29 mouse cellular contexts compared by ENCODE assay signal in genomic region chr5:72850926-72851673, GRCm38 (mm10). TPM values are rescaled to one million over a fixed set of nuclear protein-coding genes. Genes with fewer than 3 reads are reported as not detected.
DNase-seq lines count a peak whose midpoint lies in the region; ATAC-seq and TF ChIP-seq lines count a peak whose summit lies in the region.
"Had no signal": no experiment of that assay in that cellular context is flagged by ENCODE, and none has a peak within 500 bp of the region (broad histone marks: within the 10 kb centered on the region; RNA-seq: fewer than 3 reads in every experiment).

No protein-coding gene starts in this region.

- DNase-seq in heart, adult 9 months (ENCODE audit: low spot score in 2 of 2), result no peak
- no peak for DNase-seq in frontal cortex, postnatal 10 days (ENCODE audit: low spot score in 2 of 2)
- DNase-seq: adrenal gland, postnatal 25 days; cerebellum, adult 2 months; cerebellum, postnatal 14 days; gastrocnemius, postnatal 25 days; kidney, adult 2 months; kidney, postnatal 4 days; lung, embryonic 14.5 days; lung, postnatal 14 days; right cerebral cortex, postnatal 25 days; thymus, postnatal 14 days had no signal

- no peak overlapping the region for H3ac ChIP-seq in myocyte (ENCODE audit: control insufficient read depth, insufficient read length)

- ATAC-seq in heart, embryonic 11.5 days (replicated peaks; ENCODE audit: insufficient number of reproducible peaks, low FRiP score, low TSS enrichment), result no peak
- no peak for ATAC-seq in megakaryocyte, adult 5-6 weeks (ENCODE audit: poor library complexity, severe bottlenecking)
- peak; percentile 35 for ATAC-seq in granulocyte monocyte progenitor cell, adult 5-6 weeks (replicated peaks; ENCODE audit: poor library complexity, severe bottlenecking)
- ATAC-seq in forebrain, embryonic 16.5 days, result no peak
- ATAC-seq: inflammation-experienced regulatory T-cells, adult 6 months; midbrain, embryonic 13.5 days had no signal

- peaks cover 18% of the 10 kb centered on the region for H3K4me1 ChIP-seq in heart, embryonic 11.5 days (ENCODE audit: control insufficient read depth, insufficient read depth, low read length)
- peaks cover 99% of the 10 kb centered on the region for H3K4me1 ChIP-seq in megakaryocyte, embryonic 14.5 days
- H3K4me1 ChIP-seq in forebrain, embryonic 16.5 days (replicated peaks; ENCODE audit: control insufficient read depth, insufficient read depth, low read length), result peaks cover 14% of the 10 kb centered on the region

- no peak overlapping the region for H3K4me2 ChIP-seq in heart, embryonic 11.5 days
- H3K4me2 ChIP-seq in myocyte (ENCODE audit: low read depth), result peak overlapping the region; percentile 26
- no peak overlapping the region for H3K4me2 ChIP-seq in forebrain, embryonic 16.5 days (ENCODE audit: low read length)
- H3K4me2 ChIP-seq: forebrain, embryonic 12.5 days; hindbrain, embryonic 15.5 days; limb, embryonic 15.5 days; lung, embryonic 14.5 days; midbrain, embryonic 13.5 days; neural tube, embryonic 15.5 days; stomach, embryonic 15.5 days had no signal

- no peak overlapping the region for H3K9ac ChIP-seq in heart, embryonic 11.5 days (ENCODE audit: low read depth, low read length)
- H3K9ac ChIP-seq in forebrain, embryonic 16.5 days (replicated peaks; ENCODE audit: low read depth, low read length), result no peak overlapping the region
- H3K9ac ChIP-seq: forebrain, embryonic 12.5 days; hindbrain, embryonic 15.5 days; limb, embryonic 15.5 days; lung, embryonic 14.5 days; midbrain, embryonic 13.5 days; neural tube, embryonic 15.5 days; stomach, embryonic 15.5 days had no signal

- no peak overlapping the region for H3K4me3 ChIP-seq in heart, embryonic 11.5 days (ENCODE audit: low read depth, low read length)
- peak overlapping the region; percentile 78 for H3K4me3 ChIP-seq in megakaryocyte, embryonic 14.5 days (replicated peaks)
- no peak overlapping the region for H3K4me3 ChIP-seq in myocyte
- no peak overlapping the region for H3K4me3 ChIP-seq in forebrain, embryonic 16.5 days (replicated peaks; ENCODE audit: low read length)
- H3K4me3 ChIP-seq: erythroblast, embryonic 14.5 days; forebrain, embryonic 12.5 days; hindbrain, embryonic 10.5 days; hindbrain, embryonic 15.5 days; limb, embryonic 10.5 days; limb, embryonic 15.5 days; midbrain, embryonic 13.5 days; neural tube, embryonic 15.5 days; stomach, embryonic 15.5 days had no signal

- WGBS in heart, embryonic 11.5 days (ENCODE audit: insufficient replicate concordance), result 80% methylated on average over 12 of the region's 12 CpGs
- WGBS in forebrain, embryonic 16.5 days, result 84% methylated on average over 12 of the region's 12 CpGs

- no peaks in the 10 kb centered on the region for H3K9me3 ChIP-seq in heart, embryonic 11.5 days (replicated peaks; ENCODE audit: control insufficient read depth, low read length)
- H3K9me3 ChIP-seq in megakaryocyte, embryonic 14.5 days, result no peaks in the 10 kb centered on the region
- H3K9me3 ChIP-seq in forebrain, embryonic 16.5 days (ENCODE audit: control insufficient read depth, low read length), result no peaks in the 10 kb centered on the region
- H3K9me3 ChIP-seq: forebrain, embryonic 12.5 days; hindbrain, embryonic 10.5 days; hindbrain, embryonic 15.5 days; limb, embryonic 10.5 days; limb, embryonic 15.5 days; midbrain, embryonic 13.5 days; neural tube, embryonic 15.5 days; stomach, embryonic 15.5 days had no signal

- no peaks in the 10 kb centered on the region for H3K36me3 ChIP-seq in heart, embryonic 11.5 days (ENCODE audit: control insufficient read depth, insufficient read depth, low read length)
- peaks cover 91% of the 10 kb centered on the region for H3K36me3 ChIP-seq in megakaryocyte, embryonic 14.5 days (replicated peaks; ENCODE audit: low read length)
- H3K36me3 ChIP-seq in myocyte (ENCODE audit: control insufficient read depth, insufficient read depth), result no peaks in the 10 kb centered on the region
- no peaks in the 10 kb centered on the region for H3K36me3 ChIP-seq in forebrain, embryonic 16.5 days (ENCODE audit: control insufficient read depth, insufficient read depth)
- H3K36me3 ChIP-seq: forebrain, embryonic 12.5 days; hindbrain, embryonic 10.5 days; hindbrain, embryonic 15.5 days; limb, embryonic 10.5 days; limb, embryonic 15.5 days; midbrain, embryonic 13.5 days; neural tube, embryonic 15.5 days; stomach, embryonic 15.5 days had no signal

- no peaks in the 10 kb centered on the region for H3K27me3 ChIP-seq in heart, embryonic 11.5 days (ENCODE audit: control insufficient read depth, insufficient read depth, low read length)
- H3K27me3 ChIP-seq in megakaryocyte, embryonic 14.5 days (replicated peaks), result no peaks in the 10 kb centered on the region
- no peaks in the 10 kb centered on the region for H3K27me3 ChIP-seq in myocyte (ENCODE audit: control insufficient read depth, insufficient read depth, insufficient read length)
- H3K27me3 ChIP-seq in forebrain, embryonic 16.5 days (replicated peaks; ENCODE audit: control insufficient read depth, insufficient read depth, low read length), result no peaks in the 10 kb centered on the region
- H3K27me3 ChIP-seq: forebrain, embryonic 12.5 days; hindbrain, embryonic 15.5 days; limb, embryonic 15.5 days; midbrain, embryonic 13.5 days; neural tube, embryonic 15.5 days; stomach, embryonic 15.5 days had no signal

- no peaks in the 10 kb centered on the region for H3K79me2 ChIP-seq in myocyte (ENCODE audit: control insufficient read depth, insufficient read depth)

- H3K27ac ChIP-seq in heart, embryonic 11.5 days (ENCODE audit: low read depth, low read length), result 0 out of 2 replicates have a peak overlapping the region, but pooled peaks have one; percentile 35
- no peak overlapping the region for H3K27ac ChIP-seq in forebrain, embryonic 16.5 days (ENCODE audit: low read length)
- H3K27ac ChIP-seq: forebrain, embryonic 12.5 days; hindbrain, embryonic 10.5 days; hindbrain, embryonic 15.5 days; kidney, postnatal 0 days; limb, embryonic 10.5 days; limb, embryonic 15.5 days; midbrain, embryonic 13.5 days; neural tube, embryonic 15.5 days; stomach, embryonic 15.5 days had no signal

- TF ChIP-seq POLR2A in myocyte (IDR thresholded peaks at IDR 0.05; ENCODE audit: insufficient read length, low read depth), result no peak

TF ChIP-seq in myocyte, 11 proteins besides CTCF, POLR2A, EP300 and RAD21:
- no peak for TF ChIP-seq TCF12 (IDR thresholded peaks at IDR 0.05; ENCODE audit: insufficient read depth, poor library complexity, severe bottlenecking)
- no peak for TF ChIP-seq USF1 (IDR thresholded peaks at IDR 0.05; ENCODE audit: low read depth)
- TF ChIP-seq CEBPB (IDR thresholded peaks at IDR 0.05; ENCODE audit: insufficient read depth, poor library complexity, severe bottlenecking), result no peak
- TF ChIP-seq TCF3 (IDR thresholded peaks at IDR 0.05; ENCODE audit: insufficient read length, low read depth), result no peak
- TF ChIP-seq MYOG (IDR thresholded peaks at IDR 0.05; ENCODE audit: control insufficient read depth in 1 of 3, insufficient read depth in 1 of 3, insufficient read length in 2 of 3, low read depth in 2 of 3), result no peak
- no peak for TF ChIP-seq SRF (IDR thresholded peaks at IDR 0.05; ENCODE audit: control insufficient read depth, insufficient read length, low read depth)
- TF ChIP-seq E2F4 (IDR thresholded peaks at IDR 0.05; ENCODE audit: insufficient read depth), result no peak
- no peak for TF ChIP-seq MAX (IDR thresholded peaks at IDR 0.05; ENCODE audit: low read depth)
- no peak for TF ChIP-seq POLR2AphosphoS2 (IDR thresholded peaks at IDR 0.05; ENCODE audit: insufficient read length, low read depth)
- no peak for TF ChIP-seq REST (IDR thresholded peaks at IDR 0.05; ENCODE audit: insufficient read depth, insufficient read length)
- no peak for TF ChIP-seq MYOD1 (IDR thresholded peaks at IDR 0.05; ENCODE audit: control insufficient read depth in 1 of 3, insufficient read length in 2 of 3, low read depth in 2 of 3)

RNA-seq across cellular contexts. Expression of gene Tec, which starts 17.2 kb away (rescaled TPM):
- 11.9 and 14.5 TPM in 2 replicates for polyA plus RNA-seq in heart, embryonic 11.5 days (2014; fragmentation: Nextera tagmentation; extraction: Ambion mirVana)
- 0.80 and 4.6 TPM in 2 replicates for polyA plus RNA-seq in megakaryocyte, embryonic 14.5 days (2012; ENCODE audit: insufficient read depth, low replicate concordance)
- 33.4 and 38.9 TPM in 2 replicates for total RNA-seq in megakaryocyte, adult 5-6 weeks (2015)
- total RNA-seq in megakaryocyte, adult 5-6 weeks (2017), result 56.6 and 64.5 TPM in 2 replicates
- 36.0 and 42.9 TPM in 2 replicates for total RNA-seq in granulocyte monocyte progenitor cell, adult 5-6 weeks (2014; fragmentation: Nextera tagmentation)
- total RNA-seq in granulocyte monocyte progenitor cell, adult 5-6 weeks (2017), result 33.9 and 39.8 TPM in 2 replicates
- polyA plus RNA-seq in myocyte (2012; fragmentation: generic; extraction: Trizol), result 1.5 TPM
- polyA plus RNA-seq in forebrain, embryonic 16.5 days (2015; fragmentation: Nextera tagmentation; extraction: Ambion mirVana), result 2.9 and 4.9 TPM in 2 replicates
- polyA plus RNA-seq: erythroblast, embryonic 14.5 days had no signal
